10 mouse cellular contexts compared by ENCODE assay signal in the genomic region with DNA sequence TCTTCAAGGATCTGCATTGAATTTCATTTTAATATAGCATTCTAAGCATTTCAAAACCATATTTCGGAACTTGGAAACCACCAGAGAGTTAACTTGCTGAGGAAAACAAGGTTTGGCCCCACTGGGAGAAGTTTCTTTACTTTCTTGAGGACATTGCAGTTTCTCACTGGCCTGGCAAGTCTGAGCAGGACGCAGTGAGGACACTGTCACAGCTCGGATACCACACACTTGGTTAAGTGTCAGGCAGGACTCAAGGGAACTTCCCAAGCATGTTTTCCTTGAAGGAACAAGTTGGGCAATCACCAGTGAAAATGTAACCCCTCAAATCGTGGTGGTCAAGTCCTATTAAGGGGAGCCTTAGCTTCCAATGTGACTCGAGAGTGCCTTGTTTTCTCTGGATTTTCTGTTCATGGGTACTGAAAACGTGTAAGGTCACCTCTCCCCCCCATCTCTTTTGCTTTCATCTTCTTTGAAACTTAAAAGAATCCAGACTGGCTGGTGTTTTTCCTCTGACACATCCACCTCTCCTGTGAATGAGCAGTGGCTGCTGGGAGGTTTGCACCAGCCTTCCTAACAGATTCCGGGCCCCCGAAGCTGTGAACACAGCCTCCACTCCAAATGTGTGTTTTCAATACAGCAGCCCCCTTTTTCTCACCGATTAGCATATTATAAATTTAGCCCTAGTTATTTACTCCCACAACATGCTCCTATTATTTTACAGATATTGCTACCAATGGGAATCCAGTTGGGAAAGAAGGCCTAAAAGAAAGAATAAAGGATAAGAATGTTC. TPM values are rescaled to one million over a fixed set of nuclear protein-coding genes. Genes with fewer than 3 reads are reported as not detected.
DNase-seq lines count a peak whose midpoint lies in the region; ATAC-seq and TF ChIP-seq lines count a peak whose summit lies in the region.
"Had no signal": no experiment of that assay in that cellular context is flagged by ENCODE, and none has a peak within 500 bp of the region (broad histone marks: within the 10 kb centered on the region; RNA-seq: fewer than 3 reads in every experiment).

No protein-coding gene starts in this region.

- ATAC-seq in kidney, embryonic 14.5 days (ENCODE audit: low FRiP score, low TSS enrichment), result no peak
- ATAC-seq in embryonic facial prominence, embryonic 14.5 days (ENCODE audit: low read depth), result no peak
- no peak for ATAC-seq in hindbrain, postnatal 0 days
- no peak for ATAC-seq in midbrain, embryonic 16.5 days

- no peak for DNase-seq in kidney, adult 8-10 months
- no peak for DNase-seq in embryonic facial prominence, embryonic 14.5 days (ENCODE audit: low spot score)
- DNase-seq in hindbrain, postnatal 0 days (ENCODE audit: low spot score), result peak; percentile 5
- DNase-seq in urinary bladder, postnatal 10 days (ENCODE audit: low spot score), result no peak
- no peak for DNase-seq in ovary, postnatal 14 days (ENCODE audit: low spot score)
- DNase-seq in retina, embryonic 14.5 days (ENCODE audit: low spot score), result no peak
- DNase-seq: gastrocnemius, postnatal 14 days had no signal

- peak overlapping the region; percentile 91 for H3K4me3 ChIP-seq in kidney, embryonic 14.5 days (ENCODE audit: low read length)
- H3K4me3 ChIP-seq in embryonic facial prominence, embryonic 14.5 days (ENCODE audit: low read depth, low read length), result peak overlapping the region; percentile 92
- peak overlapping the region; percentile 77 for H3K4me3 ChIP-seq in hindbrain, postnatal 0 days (ENCODE audit: low read length)
- peak overlapping the region; percentile 57 for H3K4me3 ChIP-seq in midbrain, embryonic 16.5 days (ENCODE audit: low read depth, low read length)

- peaks cover 32% of the 10 kb centered on the region for H3K4me1 ChIP-seq in kidney, embryonic 14.5 days (ENCODE audit: control insufficient read depth, insufficient read depth, low read length)
- H3K4me1 ChIP-seq in embryonic facial prominence, embryonic 14.5 days (ENCODE audit: control insufficient read depth, insufficient read depth, low read length), result peaks cover 24% of the 10 kb centered on the region
- 0 out of 2 replicates have a peak, but pooled peaks cover 11% of the 10 kb centered on the region for H3K4me1 ChIP-seq in hindbrain, postnatal 0 days (ENCODE audit: insufficient read depth, low read length)
- H3K4me1 ChIP-seq in midbrain, embryonic 16.5 days (ENCODE audit: control insufficient read depth, insufficient read depth, low read length), result peaks cover 22% of the 10 kb centered on the region

- no peak for TF ChIP-seq CTCF in hindbrain, postnatal 0 days (IDR thresholded peaks at IDR 0.05; ENCODE audit: low read depth)

- no peak overlapping the region for H3K27ac ChIP-seq in kidney, embryonic 14.5 days (ENCODE audit: low read depth, low read length)
- H3K27ac ChIP-seq in embryonic facial prominence, embryonic 14.5 days (replicated peaks; ENCODE audit: low read depth, low read length), result peak overlapping the region; percentile 97; the same call in 1 of the 2 replicates
- H3K27ac ChIP-seq in hindbrain, postnatal 0 days, result peak overlapping the region; percentile 89; the same call in 1 of the 2 replicates
- H3K27ac ChIP-seq in midbrain, embryonic 16.5 days (ENCODE audit: low read length), result peak overlapping the region; percentile 86

- H3K27me3 ChIP-seq in kidney, embryonic 14.5 days (ENCODE audit: control insufficient read depth, insufficient read depth, low read length), result no peaks in the 10 kb centered on the region
- no peaks in the 10 kb centered on the region for H3K27me3 ChIP-seq in embryonic facial prominence, embryonic 14.5 days (replicated peaks; ENCODE audit: control insufficient read depth, insufficient read depth, low read length)
- no peaks in the 10 kb centered on the region for H3K27me3 ChIP-seq in hindbrain, postnatal 0 days (ENCODE audit: insufficient read depth, low read length)
- H3K27me3 ChIP-seq in midbrain, embryonic 16.5 days (ENCODE audit: control insufficient read depth, insufficient read depth, low read depth, low read length), result no peaks in the 10 kb centered on the region

- WGBS in kidney, embryonic 14.5 days, result 55% methylated on average over 9 of the region's 9 CpGs
- WGBS in embryonic facial prominence, embryonic 14.5 days, result 44% methylated on average over 9 of the region's 9 CpGs
- WGBS in hindbrain, postnatal 0 days, result 60% methylated on average over 9 of the region's 9 CpGs
- 59% methylated on average over 9 of the region's 9 CpGs for whole genome bisulfite sequencing in midbrain, embryonic 16.5 days

- peaks cover 42% of the 10 kb centered on the region for H3K36me3 ChIP-seq in kidney, embryonic 14.5 days (ENCODE audit: control insufficient read depth, insufficient read depth, low read length)
- peaks cover 43% of the 10 kb centered on the region for H3K36me3 ChIP-seq in embryonic facial prominence, embryonic 14.5 days (ENCODE audit: control insufficient read depth, insufficient read depth, low read length)
- H3K36me3 ChIP-seq in hindbrain, postnatal 0 days (ENCODE audit: insufficient read depth, low read length), result peaks cover 5% of the 10 kb centered on the region; the same call in 1 of the 2 replicates
- H3K36me3 ChIP-seq in midbrain, embryonic 16.5 days (ENCODE audit: control insufficient read depth, insufficient read depth, low read length), result peaks cover 2% of the 10 kb centered on the region

- H3K9me3 ChIP-seq in kidney, embryonic 14.5 days (ENCODE audit: control insufficient read depth, low read length), result no peaks in the 10 kb centered on the region
- H3K9me3 ChIP-seq in embryonic facial prominence, embryonic 14.5 days (ENCODE audit: control insufficient read depth, low read length), result no peaks in the 10 kb centered on the region
- H3K9me3 ChIP-seq in hindbrain, postnatal 0 days (ENCODE audit: low read length), result no peaks in the 10 kb centered on the region
- no peaks in the 10 kb centered on the region for H3K9me3 ChIP-seq in midbrain, embryonic 16.5 days (replicated peaks; ENCODE audit: control insufficient read depth, low read length, poor library complexity, severe bottlenecking)

- H3K9ac ChIP-seq in kidney, embryonic 14.5 days (ENCODE audit: low read depth, low read length), result peak overlapping the region; percentile 99
- peak overlapping the region; percentile 98 for H3K9ac ChIP-seq in embryonic facial prominence, embryonic 14.5 days (ENCODE audit: low read depth, low read length)
- peak overlapping the region; percentile 96 for H3K9ac ChIP-seq in hindbrain, postnatal 0 days (replicated peaks; ENCODE audit: low read length)
- peak overlapping the region; percentile 82 for H3K9ac ChIP-seq in midbrain, embryonic 16.5 days (ENCODE audit: low read depth, low read length)

- peak overlapping the region; percentile 75 for H3K4me2 ChIP-seq in kidney, embryonic 14.5 days (replicated peaks; ENCODE audit: low read depth, low read length)
- peak overlapping the region; percentile 96 for H3K4me2 ChIP-seq in embryonic facial prominence, embryonic 14.5 days (ENCODE audit: low read depth, low read length)
- H3K4me2 ChIP-seq in hindbrain, postnatal 0 days (ENCODE audit: low read depth, low read length), result peak overlapping the region; percentile 89
- peak overlapping the region; percentile 83 for H3K4me2 ChIP-seq in midbrain, embryonic 16.5 days (ENCODE audit: low read length)

RNA-seq across cellular contexts. Expression of a gene that starts 1.8 kb away (rescaled TPM):
- polyA plus RNA-seq in kidney, embryonic 14.5 days (2014; fragmentation: Nextera tagmentation; extraction: Ambion mirVana), result 79.8 and 83.2 TPM in 2 replicates
- polyA plus RNA-seq in embryonic facial prominence, embryonic 14.5 days (2014; fragmentation: Nextera tagmentation; extraction: Ambion mirVana), result 98.7 and 102 TPM in 2 replicates
- 52.4 and 62.4 TPM in 2 replicates for total RNA-seq in hindbrain, postnatal 0 days (2014; rRNA removed)
- polyA plus RNA-seq in hindbrain, postnatal 0 days (2015; fragmentation: Nextera tagmentation; extraction: Ambion mirVana), result 22.7 and 23.9 TPM in 2 replicates
- 23.1 and 24.2 TPM in 2 replicates for polyA plus RNA-seq in midbrain, embryonic 16.5 days (2015; fragmentation: Nextera tagmentation; extraction: Ambion mirVana)
- total RNA-seq: neutrophil, adult 5-6 weeks had no signal

RNA-seq across cellular contexts. Expression of a gene that starts 2.4 kb away (rescaled TPM):
- polyA plus RNA-seq in kidney, embryonic 14.5 days (2014; fragmentation: Nextera tagmentation; extraction: Ambion mirVana), result 2.7 and 3.0 TPM in 2 replicates
- polyA plus RNA-seq in embryonic facial prominence, embryonic 14.5 days (2014; fragmentation: Nextera tagmentation; extraction: Ambion mirVana), result 5.9 and 9.7 TPM in 2 replicates
- 28.9 and 31.8 TPM in 2 replicates for total RNA-seq in hindbrain, postnatal 0 days (2014; rRNA removed)
- 20.3 TPM in 2 replicates for polyA plus RNA-seq in hindbrain, postnatal 0 days (2015; fragmentation: Nextera tagmentation; extraction: Ambion mirVana)
- 19.7 and 21.2 TPM in 2 replicates for polyA plus RNA-seq in midbrain, embryonic 16.5 days (2015; fragmentation: Nextera tagmentation; extraction: Ambion mirVana)
- total RNA-seq: neutrophil, adult 5-6 weeks had no signal

RNA-seq across cellular contexts. Expression of a gene that starts 16.9 kb away (rescaled TPM):
- 15.3 and 22.0 TPM in 2 replicates for polyA plus RNA-seq in kidney, embryonic 14.5 days (2014; fragmentation: Nextera tagmentation; extraction: Ambion mirVana)
- 13.1 and 15.3 TPM in 2 replicates for polyA plus RNA-seq in embryonic facial prominence, embryonic 14.5 days (2014; fragmentation: Nextera tagmentation; extraction: Ambion mirVana)
- 27.9 and 46.9 TPM in 2 replicates for total RNA-seq in hindbrain, postnatal 0 days (2014; rRNA removed)
- 13.5 and 14.0 TPM in 2 replicates for polyA plus RNA-seq in hindbrain, postnatal 0 days (2015; fragmentation: Nextera tagmentation; extraction: Ambion mirVana)
- 23.2 and 25.9 TPM in 2 replicates for polyA plus RNA-seq in midbrain, embryonic 16.5 days (2015; fragmentation: Nextera tagmentation; extraction: Ambion mirVana)

RNA-seq across cellular contexts. Expression of a gene that starts 25.1 kb away (rescaled TPM):
- 0.62 and 1.1 TPM in 2 replicates for polyA plus RNA-seq in kidney, embryonic 14.5 days (2014; fragmentation: Nextera tagmentation; extraction: Ambion mirVana)
- 1.3 and 1.6 TPM in 2 replicates for polyA plus RNA-seq in embryonic facial prominence, embryonic 14.5 days (2014; fragmentation: Nextera tagmentation; extraction: Ambion mirVana)
- 52.7 and 69.3 TPM in 2 replicates for total RNA-seq in hindbrain, postnatal 0 days (2014; rRNA removed)
- polyA plus RNA-seq in hindbrain, postnatal 0 days (2015; fragmentation: Nextera tagmentation; extraction: Ambion mirVana), result 33.9 and 36.4 TPM in 2 replicates
- 52.0 and 56.7 TPM in 2 replicates for polyA plus RNA-seq in midbrain, embryonic 16.5 days (2015; fragmentation: Nextera tagmentation; extraction: Ambion mirVana)

RNA-seq across cellular contexts. Expression of a gene that starts 25.3 kb away (rescaled TPM):
- polyA plus RNA-seq in kidney, embryonic 14.5 days (2014; fragmentation: Nextera tagmentation; extraction: Ambion mirVana), result 37.1 and 41.4 TPM in 2 replicates
- polyA plus RNA-seq in embryonic facial prominence, embryonic 14.5 days (2014; fragmentation: Nextera tagmentation; extraction: Ambion mirVana), result 65.1 and 66.0 TPM in 2 replicates
- 155 and 173 TPM in 2 replicates for total RNA-seq in hindbrain, postnatal 0 days (2014; rRNA removed)
- polyA plus RNA-seq in hindbrain, postnatal 0 days (2015; fragmentation: Nextera tagmentation; extraction: Ambion mirVana), result 55.3 and 55.8 TPM in 2 replicates
- polyA plus RNA-seq in midbrain, embryonic 16.5 days (2015; fragmentation: Nextera tagmentation; extraction: Ambion mirVana), result 34.8 and 37.5 TPM in 2 replicates
